Mouse (Mus musculus) thymus, postnatal 25 days (tissue): ENCODE results near the gene Grip2.

Experiments
- DNase-seq: peaks from one replicate; pipeline ENCODE4 v3.0.0; 2022

Gene Grip2

DNA sequence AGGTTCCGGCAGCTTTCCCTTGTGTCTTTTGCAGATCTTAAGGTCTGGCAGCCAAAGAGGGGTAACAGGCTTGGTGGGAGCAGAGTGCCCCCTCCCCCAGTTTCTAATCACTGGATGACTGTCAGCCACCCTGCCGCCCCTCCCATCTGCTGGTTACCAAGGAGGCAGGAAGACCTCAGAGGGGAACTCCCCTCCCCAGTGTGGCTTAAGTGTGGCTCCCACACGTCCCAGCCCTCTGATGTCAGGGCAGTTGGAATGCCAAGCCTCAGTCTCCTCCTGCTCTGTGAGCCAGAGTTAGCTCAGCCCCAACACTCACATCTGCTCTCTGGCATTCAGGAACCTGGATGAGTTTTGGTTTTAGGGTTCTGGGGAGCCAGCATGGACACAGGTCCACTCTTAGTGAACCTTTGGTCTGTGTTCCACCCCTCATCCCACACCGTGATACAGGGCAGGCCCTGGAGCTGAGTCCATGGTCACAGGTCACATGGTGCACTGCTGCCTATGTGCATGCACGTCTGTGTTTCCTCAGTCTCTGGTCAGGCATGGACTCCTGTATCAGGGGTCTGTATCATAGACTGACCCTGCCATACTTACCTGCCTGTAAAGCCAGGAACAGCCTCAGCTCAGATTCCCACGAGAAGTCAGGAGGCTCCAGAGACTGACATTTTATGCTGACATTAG, 98.0 kb downstream of the Grip2 start:
- DNase-seq = no peak

GRCm38 (mm10) chr6:91727361-91727760, 99.7 kb downstream of the Grip2 start:
- DNase-seq = no peak

DNA sequence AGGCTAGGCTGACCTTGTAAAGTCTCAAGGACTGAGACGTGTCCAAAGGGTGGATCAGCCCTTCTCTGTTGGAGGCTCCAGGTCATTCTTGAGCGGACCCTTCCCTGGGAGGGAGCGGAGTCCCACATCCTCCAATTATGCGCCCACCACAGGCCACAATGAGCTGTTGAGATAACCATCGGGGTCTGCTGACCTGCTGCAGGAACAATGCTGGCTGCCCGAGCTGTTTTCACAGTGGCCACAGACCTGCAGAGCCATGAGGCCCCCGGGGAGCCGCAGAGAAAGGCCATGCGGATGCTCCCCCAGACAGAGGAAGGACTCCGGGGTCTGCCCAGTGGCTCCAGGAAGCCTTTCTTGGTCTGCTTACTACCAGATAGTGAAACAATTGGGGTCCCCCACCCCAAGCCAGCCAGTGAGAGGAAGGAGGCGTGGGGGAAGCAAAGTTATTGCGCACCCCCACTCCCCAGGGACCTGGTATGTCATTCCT, 105.8 kb downstream of the Grip2 start:
- DNase-seq = no peak

DNA sequence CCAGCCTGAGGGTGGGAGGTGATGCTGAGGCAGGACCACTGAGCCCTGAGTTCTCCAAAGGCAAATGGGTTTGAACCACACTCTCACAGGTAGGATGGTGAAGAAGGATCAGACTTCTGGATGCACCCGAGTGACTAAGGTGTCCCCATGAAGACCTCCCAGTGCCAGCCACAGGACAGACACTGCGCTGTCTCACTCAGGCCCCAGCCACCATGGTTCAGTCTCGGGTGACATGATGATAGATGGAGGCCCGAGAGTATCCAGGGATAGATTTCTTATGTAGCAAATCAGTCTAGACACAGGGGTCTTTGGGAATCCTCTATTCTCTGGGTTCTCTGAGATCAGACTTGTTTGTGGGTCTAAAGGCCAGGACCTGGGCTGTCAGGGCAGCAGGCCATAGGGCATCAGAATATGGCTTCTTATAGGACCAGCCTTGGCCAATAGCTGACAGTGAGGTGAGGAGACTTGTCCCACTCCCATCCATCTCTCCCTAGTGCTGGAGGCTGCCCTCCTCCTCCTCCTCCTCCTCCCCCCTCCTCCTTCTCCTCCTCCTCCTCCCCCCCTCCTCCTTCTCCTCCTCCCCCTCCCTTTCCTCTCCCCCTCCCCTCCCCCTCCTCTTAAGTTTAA, 106.3 kb downstream of the Grip2 start:
- DNase-seq = no peak

- DNase-seq = no peak
Measured at GRCm38 (mm10) chr6:91719865-91720533, 107.1 kb downstream of the Grip2 start.

DNA sequence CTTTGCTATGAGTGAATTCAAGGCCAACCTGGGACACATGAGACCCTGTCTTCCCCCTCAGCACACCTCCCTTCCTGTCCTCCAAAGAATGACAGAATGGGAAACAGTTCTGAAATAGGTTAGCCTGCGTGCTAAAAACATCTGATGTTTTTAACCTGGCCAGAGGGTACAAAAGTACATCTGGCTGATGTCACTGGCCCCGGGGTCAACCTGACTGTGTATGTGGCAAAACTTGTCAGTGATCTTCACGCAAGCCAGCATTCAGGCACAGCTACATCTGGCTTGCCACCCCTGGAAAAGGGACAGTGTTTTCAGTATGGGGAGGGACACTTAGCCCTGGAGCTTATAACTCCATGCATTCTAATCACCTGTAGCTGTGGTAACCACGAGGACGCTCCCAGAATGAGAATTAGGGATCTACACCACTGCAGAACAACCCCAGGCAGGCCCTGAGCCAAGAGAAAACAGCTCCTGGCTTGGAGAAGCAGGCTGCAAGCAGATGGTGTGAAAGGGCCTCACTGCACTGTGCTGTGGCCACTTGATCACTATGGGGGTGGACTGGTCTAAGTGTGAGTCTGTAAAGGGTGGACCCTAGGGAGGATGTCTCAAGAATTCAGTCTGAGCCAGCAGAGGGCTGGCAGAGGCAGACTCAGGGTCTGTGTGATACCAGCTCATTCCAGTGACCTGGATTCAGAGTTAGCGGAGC, 107.9 kb downstream of the Grip2 start:
- DNase-seq = no peak

DNA sequence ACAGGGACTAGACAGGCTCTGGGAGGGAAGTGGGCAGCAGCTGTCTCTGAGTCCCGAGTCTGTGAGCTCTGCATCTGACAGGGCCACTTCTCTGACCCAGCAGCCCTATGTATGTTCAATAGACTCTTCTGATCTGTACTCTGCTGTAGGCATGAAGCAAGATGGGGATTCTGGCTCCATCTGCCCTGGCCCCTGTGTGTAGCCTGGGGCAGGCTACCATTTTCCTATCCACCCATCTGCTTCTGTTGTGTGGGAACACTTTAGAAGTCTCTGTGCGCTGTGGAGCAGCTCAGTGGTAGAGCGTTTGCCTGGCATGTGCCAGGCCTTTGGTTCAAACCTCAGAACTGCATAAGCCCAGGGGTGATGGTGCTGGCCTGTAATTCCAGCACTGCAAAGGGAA, 108.4 kb downstream of the Grip2 start:
- DNase-seq = no peak

- DNase-seq = no peak
Measured at GRCm38 (mm10) chr6:91718067-91718466, 109.0 kb downstream of the Grip2 start.

- DNase-seq = no peak
Measured at GRCm38 (mm10) chr6:91715988-91716810, 110.9 kb downstream of the Grip2 start.

GRCm38 (mm10) chr6:91715023-91715422, 112.0 kb downstream of the Grip2 start:
- DNase-seq = no peak

GRCm38 (mm10) chr6:91713370-91713896, 113.6 kb downstream of the Grip2 start:
- no peak for DNase-seq

- peak; percentile 29 for DNase-seq
Measured at GRCm38 (mm10) chr6:91712855-91713331, 114.2 kb downstream of the Grip2 start.

- no peak for DNase-seq
Measured at GRCm38 (mm10) chr6:91712097-91712854, 114.8 kb downstream of the Grip2 start.
